Mouse (Mus musculus) cerebellum, adult 2 months (tissue): Measurements from ENCODE around the gene Slc26a10. TPM values are rescaled to one million over a fixed set of nuclear protein-coding genes. Genes with fewer than 3 reads are reported as not detected.

Experiments used
- DNase-seq, 2 experiments: peaks; one replicate each; pipeline ENCODE4 v3.0.0; 2021
- H3K27ac ChIP-seq: fragments of 200-500 bp; 2 replicates; pipeline ENCODE4 v1.5.1; 2012; ENCODE audit warnings: low read length, control low read depth, inconsistent platforms; ENCODE audit not compliant: insufficient read depth
- H3K27me3 ChIP-seq: fragments of 200-500 bp; 2 replicates; pipeline ENCODE4 v1.6.1; 2012; ENCODE audit warnings: inconsistent platforms, mild to moderate bottlenecking, low read length, moderate library complexity; ENCODE audit not compliant: control insufficient read depth, insufficient read depth
- H3K4me1 ChIP-seq: fragments of 200-500 bp; 2 replicates; pipeline ENCODE4 v1.6.1; 2011; ENCODE audit warnings: low read length; ENCODE audit not compliant: control insufficient read depth, insufficient read depth
- H3K4me3 ChIP-seq: fragments of 200-500 bp; replicated peaks from 2 replicates; pipeline ENCODE3; 2011; ENCODE audit warnings: mild to moderate bottlenecking, low read depth, low read length, control low read depth; ENCODE audit not compliant: insufficient read depth
- CTCF ChIP-seq: fragments of 200-500 bp; IDR thresholded peaks from 2 replicates; pipeline ENCODE4 v1.5.1; 2011; ENCODE audit warnings: low read depth, mild to moderate bottlenecking, control low read depth, low read length, moderate library complexity, borderline replicate concordance; ENCODE audit not compliant: insufficient read depth
- POLR2A ChIP-seq: fragments of 200-500 bp; IDR thresholded peaks from 2 replicates; pipeline ENCODE4 v1.6.1; 2011; ENCODE audit warnings: low read length, control low read depth, borderline replicate concordance; ENCODE audit not compliant: insufficient read depth
- WGBS: fragments of 180-500 bp; shearing (Covaris S2); methylation state at CpG from one replicate; pipeline ENCODE4 v1.1.7; 2018; 5-methylcytosine and 5-hydroxymethylcytosine counted together
- polyA plus RNA-seq: library from polyadenylated mRNA; depleted of rRNA; stranded (reverse); fragments of >200 nt; gene quantifications from 2 replicates; pipeline ENCODE4 v1.2.3, GENCODE M21; 2012

Slc26a10 gene
- polyA plus RNA-seq, 1 experiment: 3.1 TPM

GRCm38 (mm10) chr10:127150471-127150872 lies 30.0 kb downstream of the Slc26a10 start:
- no peak overlapping the region for H3K4me3 ChIP-seq
- 85% methylated on average over 4 of the region's 4 CpGs for WGBS
- no peak for DNase-seq
- no peaks in the 10 kb centered on the region for H3K27me3 ChIP-seq
- TF ChIP-seq CTCF (no peak), POLR2A (no peak)
- H3K27ac ChIP-seq: no peak overlapping the region
- no peaks in the 10 kb centered on the region for H3K4me1 ChIP-seq

GRCm38 (mm10) chr10:127147135-127147534 lies 33.3 kb downstream of the Slc26a10 start:
- 55% methylated on average over 6 of the region's 6 CpGs for WGBS
- Histone ChIP-seq H3K27ac (no peak overlapping the region), H3K4me1 (no peaks in the 10 kb centered on the region), H3K4me3 (no peak overlapping the region), H3K27me3 (no peaks in the 10 kb centered on the region)
- DNase-seq: no peak
- no peak for TF ChIP-seq CTCF
- no peak for TF ChIP-seq POLR2A

- WGBS: 80% methylated on average over 5 of the region's 5 CpGs
- no peak overlapping the region for H3K27ac ChIP-seq
- TF ChIP-seq POLR2A (no peak), CTCF (no peak)
- H3K4me1 ChIP-seq: no peaks in the 10 kb centered on the region
- no peaks in the 10 kb centered on the region for H3K27me3 ChIP-seq
- no peak for DNase-seq
- H3K4me3 ChIP-seq: no peak overlapping the region
These were observed 35.1 kb downstream of the Slc26a10 start for GRCm38 (mm10) chr10:127145303-127145702.

- TF ChIP-seq POLR2A (no peak), CTCF (no peak)
- Histone ChIP-seq H3K4me1 (no peaks in the 10 kb centered on the region), H3K4me3 (no peak overlapping the region), H3K27ac (no peak overlapping the region), H3K27me3 (no peaks in the 10 kb centered on the region)
- no peak for DNase-seq
- 96% methylated on average over 7 of the region's 7 CpGs for WGBS
These were observed 35.9 kb downstream of the Slc26a10 start for GRCm38 (mm10) chr10:127144536-127144935.

- H3K27me3 ChIP-seq: no peaks in the 10 kb centered on the region
- TF ChIP-seq CTCF (no peak), POLR2A (no peak)
- H3K27ac ChIP-seq: no peak overlapping the region
- WGBS: 54% methylated on average over 8 of the region's 8 CpGs
- H3K4me3 ChIP-seq: no peak overlapping the region
- H3K4me1 ChIP-seq: no peaks in the 10 kb centered on the region
- DNase-seq: peak; percentile 45 to 52
These were observed 37.2 kb downstream of the Slc26a10 start for GRCm38 (mm10) chr10:127143228-127143627.

- 82% methylated on average over 8 of the region's 8 CpGs for WGBS
- Histone ChIP-seq H3K4me3 (no peak overlapping the region), H3K4me1 (no peaks in the 10 kb centered on the region), H3K27ac (no peak overlapping the region), H3K27me3 (no peaks in the 10 kb centered on the region)
- no peak for DNase-seq
- no peak for TF ChIP-seq CTCF
These were observed 38.9 kb downstream of the Slc26a10 start for GRCm38 (mm10) chr10:127141500-127141899.

- TF ChIP-seq CTCF (no peak), POLR2A (no peak)
- Histone ChIP-seq H3K27me3 (no peaks in the 10 kb centered on the region), H3K4me3 (no peak overlapping the region), H3K4me1 (no peaks in the 10 kb centered on the region), H3K27ac (no peak overlapping the region)
- DNase-seq: no peak
- WGBS: 77% methylated on average over 11 of the region's 11 CpGs
These were observed 39.5 kb downstream of the Slc26a10 start for GRCm38 (mm10) chr10:127140971-127141370.

GRCm38 (mm10) chr10:127138328-127139141 lies 41.9 kb downstream of the Slc26a10 start:
- H3K27ac ChIP-seq: no peak overlapping the region
- H3K4me1 ChIP-seq: no peaks in the 10 kb centered on the region
- WGBS: 93% methylated on average over 18 of the region's 18 CpGs
- H3K27me3 ChIP-seq: no peaks in the 10 kb centered on the region
- no peak overlapping the region for H3K4me3 ChIP-seq
- no peak for DNase-seq
- no peak for TF ChIP-seq POLR2A
- no peak for TF ChIP-seq CTCF

GRCm38 (mm10) chr10:127137896-127138295 lies 42.5 kb downstream of the Slc26a10 start:
- no peak for DNase-seq
- no peak overlapping the region for H3K4me3 ChIP-seq
- no peaks in the 10 kb centered on the region for H3K27me3 ChIP-seq
- TF ChIP-seq CTCF (no peak), POLR2A (no peak)
- no peaks in the 10 kb centered on the region for H3K4me1 ChIP-seq
- WGBS: 80% methylated on average over 3 of the region's 3 CpGs
- no peak overlapping the region for H3K27ac ChIP-seq
